Mouse (Mus musculus): ENCODE measurements at regions not wholly inside any gene's neighbourhood (a gene's known extent, or its start where the extent isn't known, plus 50 kb on each side); places are given as distances from the start of the nearest gene placed in this dataset.

DNA sequence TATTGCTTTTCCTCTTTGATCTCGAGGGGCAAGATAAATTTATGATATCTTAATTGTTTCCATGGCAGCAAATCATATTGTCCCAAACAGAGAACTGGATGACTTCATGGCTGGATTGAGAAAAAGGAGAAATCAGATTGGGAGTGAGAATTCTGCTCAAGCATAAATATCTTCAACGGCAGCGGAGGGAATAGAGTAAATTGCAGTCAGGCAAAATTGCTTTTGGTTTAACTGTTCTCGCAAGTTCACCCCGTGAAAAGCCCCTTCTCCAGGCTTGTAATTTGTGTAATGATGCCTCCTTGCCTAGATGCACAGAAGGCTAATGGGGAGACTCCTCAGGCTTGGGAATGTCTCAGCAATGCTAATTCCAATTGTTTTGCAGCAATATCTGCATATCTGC lies 64.4 kb upstream of the Ccn6 start:
- TF ChIP-seq CTCF (IDR thresholded peaks at IDR 0.05; ENCODE audit: borderline replicate concordance, insufficient read depth, low read depth, low read length) (no peak), POLR2A (IDR thresholded peaks at IDR 0.05; ENCODE audit: borderline replicate concordance, insufficient read depth, low read length) (no peak)
